Mouse (Mus musculus) megakaryocyte, adult 5-6 weeks (primary cell): ENCODE data around the gene Iqck. TPM values are rescaled to one million over a fixed set of nuclear protein-coding genes. Genes with fewer than 3 reads are reported as not detected.

ENCODE experiments used
- ATAC-seq: 2 replicates; pipeline ENCODE4 v1.8.0; 2016; ENCODE audit warnings: mild to moderate bottlenecking, inconsistent platforms; ENCODE audit not compliant: poor library complexity, severe bottlenecking
- total RNA-seq, 2 experiments: library from RNA; stranded (forward) in 1 of 2; stranded (reverse) in 1 of 2; fragments of 153-499, 151-499 nt in 1 of 2; fragments of 221-1000, 200-1000 nt in 1 of 2; gene quantifications; 2 replicates each; pipeline versions ENCODE4 v1.2.3 to v1.2.4; 2015 to 2017

Iqck gene
- total RNA-seq, 2 experiments from 2014 or later, result 0.40 TPM; not detected in 1

GRCm38 (mm10) chr7:118981346-118981745 lies 125.8 kb downstream of the Iqck start:
- ATAC-seq, result no peak

- no peak for ATAC-seq
Measured at GRCm38 (mm10) chr7:118981831-118982230, 126.3 kb downstream of the Iqck start.

GRCm38 (mm10) chr7:118982586-118982985 lies 127.0 kb downstream of the Iqck start:
- no peak for ATAC-seq

- ATAC-seq, result no peak
Measured at GRCm38 (mm10) chr7:118983961-118984360, 128.4 kb downstream of the Iqck start.

- no peak for ATAC-seq
Measured at GRCm38 (mm10) chr7:118985786-118986185, 130.2 kb downstream of the Iqck start.

GRCm38 (mm10) chr7:118986369-118986768 lies 130.8 kb downstream of the Iqck start:
- no peak for ATAC-seq

- no peak for ATAC-seq
Measured at GRCm38 (mm10) chr7:118989275-118989856, 133.8 kb downstream of the Iqck start.

GRCm38 (mm10) chr7:118990282-118990681 lies 134.7 kb downstream of the Iqck start:
- no peak for ATAC-seq

GRCm38 (mm10) chr7:118991341-118991884 lies 135.9 kb downstream of the Iqck start:
- ATAC-seq, result no peak

GRCm38 (mm10) chr7:118992080-118992560 lies 136.6 kb downstream of the Iqck start:
- no peak for ATAC-seq

- no peak for ATAC-seq
Measured at GRCm38 (mm10) chr7:118992623-118993405, 137.3 kb downstream of the Iqck start.

GRCm38 (mm10) chr7:118993597-118994230 lies 138.2 kb downstream of the Iqck start:
- ATAC-seq, result no peak

- ATAC-seq, result no peak
Measured at GRCm38 (mm10) chr7:118994231-118994842, 138.8 kb downstream of the Iqck start.

GRCm38 (mm10) chr7:118995007-118995406 lies 139.5 kb downstream of the Iqck start, which contains the start of gene Gprc5b:
Gene Gprc5b, minus strand, starts transcription at chr7:118995211.
- peak; percentile 73 for ATAC-seq

GRCm38 (mm10) chr7:118995671-118996070 lies 140.1 kb downstream of the Iqck start:
- ATAC-seq, result no peak

- ATAC-seq, result peak; percentile 74
Measured at GRCm38 (mm10) chr7:118996137-118996837, 140.7 kb downstream of the Iqck start.

- ATAC-seq, result no peak
Measured at GRCm38 (mm10) chr7:118999857-119000256, 144.3 kb downstream of the Iqck start.

GRCm38 (mm10) chr7:119001965-119002364 lies 146.4 kb downstream of the Iqck start:
- ATAC-seq, result no peak

GRCm38 (mm10) chr7:119002501-119002900 lies 146.9 kb downstream of the Iqck start:
- ATAC-seq, result no peak

GRCm38 (mm10) chr7:119010854-119011529 lies 155.4 kb downstream of the Iqck start:
- peak; percentile 57; the same call in 1 of the 2 replicates for ATAC-seq
